Mouse (Mus musculus): ENCODE results near the gene 5730522E02Rik. TPM values are rescaled to one million over a fixed set of nuclear protein-coding genes. Genes with fewer than 3 reads are reported as not detected.

5730522E02Rik gene
- total RNA-seq, 2 experiments from 2014 or later = 10.9 to 16.8 TPM

GRCm38 (mm10) chr11:25702791-25703190 lies 507.8 kb downstream of the 5730522E02Rik start:
- DNase-seq (ENCODE audit: low spot score in 2 of 2) = no peak

- no peak for DNase-seq (ENCODE audit: low spot score in 2 of 2)
These were observed 512.9 kb downstream of the 5730522E02Rik start for GRCm38 (mm10) chr11:25697508-25698193.

- no peak for DNase-seq (ENCODE audit: low spot score in 2 of 2)
These were observed 514.4 kb downstream of the 5730522E02Rik start for GRCm38 (mm10) chr11:25696168-25696567.

- peak; percentile 57 to 92 for DNase-seq (ENCODE audit: low spot score in 2 of 2)
These were observed 525.8 kb downstream of the 5730522E02Rik start for GRCm38 (mm10) chr11:25684731-25685130.

- DNase-seq (ENCODE audit: low spot score in 2 of 2) = no peak
These were observed 530.7 kb downstream of the 5730522E02Rik start for GRCm38 (mm10) chr11:25679856-25680255.

- DNase-seq (ENCODE audit: low spot score in 2 of 2) = no peak
These were observed 536.4 kb downstream of the 5730522E02Rik start for GRCm38 (mm10) chr11:25674194-25674593.

- no peak for DNase-seq (ENCODE audit: low spot score in 2 of 2)
These were observed 540.5 kb downstream of the 5730522E02Rik start for GRCm38 (mm10) chr11:25670018-25670417.

GRCm38 (mm10) chr11:25664562-25665104 lies 545.9 kb downstream of the 5730522E02Rik start:
- DNase-seq (ENCODE audit: low spot score in 2 of 2) = no peak

- no peak for DNase-seq (ENCODE audit: low spot score in 2 of 2)
These were observed 564.3 kb downstream of the 5730522E02Rik start for GRCm38 (mm10) chr11:25646282-25646681.

GRCm38 (mm10) chr11:25644767-25645622 lies 565.6 kb downstream of the 5730522E02Rik start:
- peak; percentile 51 to 54 for DNase-seq (ENCODE audit: low spot score in 2 of 2)

- no peak for DNase-seq (ENCODE audit: low spot score in 2 of 2)
These were observed 603.7 kb downstream of the 5730522E02Rik start for GRCm38 (mm10) chr11:25606886-25607285.

- DNase-seq (ENCODE audit: low spot score in 2 of 2) = no peak
These were observed 610.5 kb downstream of the 5730522E02Rik start for GRCm38 (mm10) chr11:25600030-25600429.

- no peak for DNase-seq (ENCODE audit: low spot score in 2 of 2)
These were observed 615.3 kb downstream of the 5730522E02Rik start for GRCm38 (mm10) chr11:25595303-25595702.

GRCm38 (mm10) chr11:25594780-25595179 lies 615.8 kb downstream of the 5730522E02Rik start:
- no peak for DNase-seq (ENCODE audit: low spot score in 2 of 2)

- DNase-seq (ENCODE audit: low spot score in 2 of 2) = no peak
These were observed 618.3 kb downstream of the 5730522E02Rik start for GRCm38 (mm10) chr11:25592268-25592667.

- DNase-seq (ENCODE audit: low spot score in 2 of 2) = no peak
These were observed 620.3 kb downstream of the 5730522E02Rik start for GRCm38 (mm10) chr11:25590215-25590614.

- DNase-seq (ENCODE audit: low spot score in 2 of 2) = no peak
These were observed 621.1 kb downstream of the 5730522E02Rik start for GRCm38 (mm10) chr11:25589509-25589908.

GRCm38 (mm10) chr11:25574129-25574465 lies 636.5 kb downstream of the 5730522E02Rik start:
- DNase-seq (ENCODE audit: low spot score in 2 of 2) = peak in 1 of 2 experiments; percentile 28

GRCm38 (mm10) chr11:25573408-25574128 lies 637.0 kb downstream of the 5730522E02Rik start:
- DNase-seq (ENCODE audit: low spot score in 2 of 2) = no peak

GRCm38 (mm10) chr11:25571396-25571795 lies 639.2 kb downstream of the 5730522E02Rik start:
- DNase-seq (ENCODE audit: low spot score in 2 of 2) = peak in 1 of 2 experiments; percentile 71
